Mouse (Mus musculus): ENCODE results near the gene Ogdhl. TPM values are rescaled to one million over a fixed set of nuclear protein-coding genes. Genes with fewer than 3 reads are reported as not detected.

Gene Ogdhl
- 0.18 TPM for total RNA-seq (2023)

GRCm38 (mm10) chr14:32321732-32322685 lies at the start of gene Ogdhl:
Gene Ogdhl, plus strand, starts transcription at chr14:32322019.

GRCm38 (mm10) chr14:32388196-32388595 lies 66.4 kb downstream of the Ogdhl start, which contains the start of gene 1700024G13Rik:
Gene 1700024G13Rik, minus strand, starts transcription at chr14:32388391.

Other genes starting within 250 kb of the Ogdhl start
- gene Oxnad1, start 236.6 kb upstream of the Ogdhl start, total RNA-seq (2023), result 12.0 TPM
- gene Dph3, start 236.3 kb upstream of the Ogdhl start, total RNA-seq (2023), result 65.1 TPM
- gene Msmb, start 180.0 kb upstream of the Ogdhl start, total RNA-seq (2023), result not detected
- gene Ncoa4, start 162.2 kb upstream of the Ogdhl start, total RNA-seq (2023), result 95.6 TPM
- 88.2 TPM for gene Timm23, start 120.1 kb upstream of the Ogdhl start, total RNA-seq (2023)
- 65.6 TPM for gene Parg, start 120.1 kb upstream of the Ogdhl start, total RNA-seq (2023)
- not detected for gene 1700024G13Rik, start 66.4 kb downstream of the Ogdhl start, total RNA-seq (2023)
- not detected for gene Slc18a3, start 142.8 kb downstream of the Ogdhl start, total RNA-seq (2023)
- not detected for gene Chat, start 144.0 kb downstream of the Ogdhl start, total RNA-seq (2023)
- 47.8 TPM for gene Ercc6, start 191.5 kb downstream of the Ogdhl start, total RNA-seq (2023)

Data from CD8-positive naive resting alpha-beta T cell, adult 57 days (primary cell).